Mouse (Mus musculus) left cerebral cortex, postnatal 25 days (tissue): ENCODE results near the gene Atp7a. TPM values are rescaled to one million over a fixed set of nuclear protein-coding genes. Genes with fewer than 3 reads are reported as not detected.
"Not testable (repeated sequence)": the region's sequence is repeated elsewhere in the genome, so short reads cannot be mapped to it uniquely, and the experiment has no call there.

ENCODE experiments used
- DNase-seq, 2 experiments: peaks; one replicate each; pipeline ENCODE4 v3.0.0; 2022; ENCODE audit warnings: low spot score in 2 of 2, mixed read lengths in 1 of 2
- intact Hi-C: fragments of 180-260 bp; cut with DNase I; formaldehyde crosslinking; loops from one replicate; pipeline ENCODE4 v1.15.1; 2025
- total RNA-seq, 2 experiments: library from RNA; stranded (reverse); gene quantifications; 2 replicates each; pipeline ENCODE4 v1.2.3; 2021

Atp7a gene
- 1 to 10 TPM; 8.0 to 8.2 TPM for total RNA-seq

GRCm38 (mm10) chrX:106026418-106027342 is at the start of gene Atp7a:
Gene Atp7a, plus strand, starts transcription at chrX:106027276.
- DNase-seq = peak; percentile 85 to 94
- intact Hi-C loops = loop anchor here (2.0 to 10.0 kb wide), 5 partner anchors 66 to 358 kb away; partner anchors contain the start of gene Pgk1

GRCm38 (mm10) chrX:106001605-106002004 is 25.5 kb upstream of the Atp7a start:
- no peak for DNase-seq
- intact Hi-C loops = no loop called here

GRCm38 (mm10) chrX:106010762-106011161 is 16.3 kb upstream of the Atp7a start:
- intact Hi-C loops = loop anchor here (5.0 kb wide), 2 partner anchors 83 to 177 kb away; partner anchors contain the start of genes Atrx and Pgk1
- DNase-seq = no peak

- intact Hi-C loops = loop anchor here (5.0 kb wide), 2 partner anchors 84 to 176 kb away; partner anchors contain the start of genes Atrx and Pgk1
- peak; percentile 72 to 92 for DNase-seq
Measured at GRCm38 (mm10) chrX:106011465-106012159, 15.5 kb upstream of the Atp7a start, which contains the start of gene Magt1. Gene Magt1, minus strand, starts transcription at chrX:106011906.

GRCm38 (mm10) chrX:106012559-106012958 is 14.5 kb upstream of the Atp7a start:
- intact Hi-C loops = loop anchor here (5.0 kb wide), 2 partner anchors 85 to 175 kb away; partner anchors contain the start of genes Atrx and Pgk1
- DNase-seq = no peak

GRCm38 (mm10) chrX:106013217-106013616 is 13.9 kb upstream of the Atp7a start:
- DNase-seq = peak; percentile 37 to 41
- intact Hi-C loops = loop anchor here (5.0 kb wide), 2 partner anchors 86 to 174 kb away; partner anchors contain the start of genes Atrx and Pgk1

GRCm38 (mm10) chrX:106014741-106015377 is 12.2 kb upstream of the Atp7a start:
- intact Hi-C loops = loop anchor here (5.0 kb wide), 2 partner anchors 88 to 172 kb away; partner anchors contain the start of genes Atrx and Pgk1

GRCm38 (mm10) chrX:106015571-106016322 is 11.3 kb upstream of the Atp7a start, which contains the start of gene Cox7b:
Gene Cox7b, plus strand, starts transcription at chrX:106015700.
- DNase-seq = peak; percentile 80 to 91
- intact Hi-C loops = no loop called here

More at GRCm38 (mm10) chrX:106014741-106015377, 12.2 kb upstream of the Atp7a start:
- DNase-seq = not testable (repeated sequence)

- intact Hi-C loops = no loop called here
- no peak for DNase-seq
Measured at GRCm38 (mm10) chrX:106017102-106017501, 10.0 kb upstream of the Atp7a start.

- intact Hi-C loops = no loop called here
- no peak for DNase-seq
Measured at GRCm38 (mm10) chrX:106017516-106017915, 9.6 kb upstream of the Atp7a start.

- no peak for DNase-seq
- intact Hi-C loops = loop anchor here (2.0 to 10.0 kb wide), 5 partner anchors 65 to 357 kb away; partner anchors contain the start of gene Pgk1
Measured at GRCm38 (mm10) chrX:106027343-106027674, 233 bp downstream of the Atp7a start.

- intact Hi-C loops = no loop called here
- no peak for DNase-seq
Measured at GRCm38 (mm10) chrX:106030176-106030575, 3.1 kb downstream of the Atp7a start.

- intact Hi-C loops = no loop called here
Measured at GRCm38 (mm10) chrX:106031124-106031523, 4.0 kb downstream of the Atp7a start.

GRCm38 (mm10) chrX:106035727-106036126 is 8.7 kb downstream of the Atp7a start:
- intact Hi-C loops = no loop called here

More at GRCm38 (mm10) chrX:106031124-106031523, 4.0 kb downstream of the Atp7a start:
- no peak for DNase-seq

GRCm38 (mm10) chrX:106037185-106037752 is 10.2 kb downstream of the Atp7a start:
- intact Hi-C loops = no loop called here
- no peak for DNase-seq

More at GRCm38 (mm10) chrX:106035727-106036126, 8.7 kb downstream of the Atp7a start:
- no peak for DNase-seq

GRCm38 (mm10) chrX:106043863-106044617 is 17.0 kb downstream of the Atp7a start:
- peak; percentile 7 to 30 for DNase-seq
- intact Hi-C loops = no loop called here

GRCm38 (mm10) chrX:106045455-106045854 is 18.4 kb downstream of the Atp7a start:
- DNase-seq = no peak

GRCm38 (mm10) chrX:106045928-106046327 is 18.9 kb downstream of the Atp7a start:
- intact Hi-C loops = no loop called here
- DNase-seq = no peak

More at GRCm38 (mm10) chrX:106045455-106045854, 18.4 kb downstream of the Atp7a start:
- intact Hi-C loops = no loop called here
